Mouse (Mus musculus) neural tube, embryonic 10.5 days (tissue): ENCODE data around the gene Ube4b.

Experiments used
- DNase-seq: peaks from one replicate; pipeline ENCODE4 v3.0.0-alpha.2; 2017; ENCODE audit warnings: low spot score; ENCODE audit errors: extremely low spot score

Gene Ube4b

DNA sequence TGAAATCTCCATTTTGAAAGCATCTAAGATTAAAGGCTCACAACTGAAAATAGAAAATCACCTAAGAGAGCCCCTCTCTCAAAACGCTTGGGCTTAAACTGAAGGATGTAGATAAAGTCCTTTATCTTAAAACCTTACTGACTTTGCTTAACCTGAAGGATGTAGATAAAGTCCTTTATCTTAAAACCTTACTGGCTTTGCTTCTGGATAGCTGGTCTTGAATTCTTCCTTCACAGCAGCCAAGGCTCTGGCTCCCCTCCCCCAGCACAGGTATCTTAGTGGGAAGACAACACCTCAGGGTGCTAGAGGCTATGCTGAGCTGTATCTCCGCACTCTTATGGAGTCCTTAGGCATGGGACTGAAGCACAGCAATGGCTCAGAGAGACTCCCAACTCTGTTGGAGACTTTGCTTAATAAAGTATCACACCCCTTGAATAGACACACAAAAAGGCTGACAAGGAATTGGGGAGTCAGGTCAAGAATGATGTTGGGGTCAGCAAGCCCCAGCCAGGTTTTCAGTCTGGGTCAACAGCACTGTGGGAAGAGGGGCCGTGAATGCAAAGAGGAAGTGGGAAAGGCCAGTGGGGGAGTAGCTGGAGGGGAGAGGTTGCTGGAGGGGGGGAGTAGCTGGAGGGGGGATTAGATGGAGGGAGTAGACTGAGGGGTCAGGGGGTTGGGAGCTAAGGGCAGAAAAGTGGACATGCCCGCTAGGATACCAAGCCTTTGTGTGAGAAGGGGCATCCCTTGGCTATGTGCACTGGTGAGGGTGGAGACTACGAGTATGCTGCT lies 86.9 kb downstream of the Ube4b start:
- DNase-seq = no peak

DNA sequence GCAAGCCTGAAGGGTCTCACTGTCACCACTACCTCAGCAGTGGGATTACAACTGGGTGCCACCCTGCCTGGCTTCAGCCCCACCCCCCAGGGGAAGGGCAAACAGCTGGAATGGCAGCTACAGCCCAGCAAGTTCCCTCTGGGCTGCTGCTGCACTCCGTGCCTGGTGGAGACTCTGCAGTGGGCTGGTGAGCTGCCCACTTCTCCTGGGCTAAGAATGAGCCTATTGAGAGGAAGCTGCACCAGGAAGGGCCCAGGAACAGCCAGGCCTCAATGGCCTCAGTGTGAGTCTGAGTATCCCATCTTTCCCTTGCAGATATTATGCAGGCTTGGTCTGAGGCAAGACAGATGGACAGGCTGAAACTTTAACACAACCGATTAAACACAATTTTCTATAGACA lies 88.4 kb downstream of the Ube4b start:
- DNase-seq = no peak

DNA sequence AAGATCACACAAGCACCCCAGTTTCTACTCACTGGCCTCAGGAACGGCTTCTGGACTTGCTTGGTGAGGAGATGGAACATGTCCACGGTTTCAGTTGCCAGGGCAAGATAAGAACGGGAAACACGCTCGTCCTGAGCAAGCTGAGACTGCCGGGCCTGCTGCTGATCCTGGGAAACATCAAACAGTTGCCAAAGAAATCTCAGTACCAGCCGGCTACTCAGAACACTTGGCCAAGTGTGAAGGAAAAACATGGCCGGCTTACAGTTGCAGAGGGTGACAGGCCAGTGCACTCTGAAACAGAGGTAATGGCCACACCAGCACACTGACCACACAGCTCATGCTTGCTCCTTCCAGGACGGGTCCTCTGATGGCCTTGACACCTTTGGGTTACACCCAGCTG lies 89.2 kb downstream of the Ube4b start:
- DNase-seq = no peak

DNA sequence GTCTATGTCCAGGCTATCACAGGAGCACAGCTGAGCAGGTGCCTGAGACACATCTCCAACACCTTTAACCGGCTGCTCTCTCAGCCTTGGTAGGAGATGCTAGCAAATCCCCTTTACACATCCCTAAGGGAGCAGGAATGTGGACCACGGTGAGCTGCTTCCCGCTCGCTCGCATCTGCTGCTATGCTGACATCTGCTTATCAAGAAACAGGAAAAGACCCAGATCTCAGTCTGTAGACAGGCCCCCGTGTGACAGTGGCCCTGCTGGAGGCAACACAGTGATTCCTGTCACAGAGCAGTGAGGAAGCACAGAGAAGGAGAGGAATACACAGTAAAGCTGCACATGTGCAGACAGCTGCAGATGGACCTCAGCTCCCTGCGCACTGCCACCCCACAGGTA lies 90.2 kb downstream of the Ube4b start:
- no peak for DNase-seq

DNA sequence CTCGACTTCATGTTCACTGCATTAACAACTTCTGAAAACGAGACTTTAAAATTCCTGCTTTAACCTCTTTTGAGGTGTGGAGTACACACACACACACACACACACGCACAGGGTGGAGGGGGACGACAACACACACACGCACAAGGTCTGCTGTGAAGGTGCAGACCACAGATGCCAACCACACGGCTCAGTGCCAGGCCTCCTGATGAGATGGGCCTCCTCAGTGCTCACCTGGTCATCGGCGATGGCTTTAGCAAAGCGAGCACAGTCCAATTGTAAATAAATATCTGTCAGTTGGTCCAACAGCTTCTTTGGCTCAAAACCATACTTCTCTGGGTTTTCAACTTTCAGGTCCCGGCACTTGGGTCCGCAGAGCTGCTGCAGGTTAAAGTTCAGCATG lies 91.7 kb downstream of the Ube4b start:
- no peak for DNase-seq

DNA sequence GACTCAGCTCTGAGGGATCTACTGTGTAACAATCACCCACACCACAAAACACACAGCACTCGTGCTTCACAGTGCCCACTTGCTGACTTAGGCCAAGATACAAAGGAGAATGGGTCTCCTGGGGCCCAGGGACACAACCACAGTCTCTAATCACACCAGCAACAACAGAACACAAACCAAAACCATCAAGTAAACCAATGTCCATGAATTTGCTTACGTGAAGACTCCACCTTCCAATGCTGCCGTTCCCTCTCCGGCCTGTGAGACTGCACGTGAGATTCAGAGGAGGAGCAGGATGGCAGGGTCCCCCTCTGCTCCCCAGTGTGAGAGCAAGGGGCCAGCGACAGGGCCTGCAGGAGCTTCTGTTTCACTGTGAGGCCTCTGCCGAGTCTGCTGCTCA lies 93.8 kb downstream of the Ube4b start:
- no peak for DNase-seq

DNA sequence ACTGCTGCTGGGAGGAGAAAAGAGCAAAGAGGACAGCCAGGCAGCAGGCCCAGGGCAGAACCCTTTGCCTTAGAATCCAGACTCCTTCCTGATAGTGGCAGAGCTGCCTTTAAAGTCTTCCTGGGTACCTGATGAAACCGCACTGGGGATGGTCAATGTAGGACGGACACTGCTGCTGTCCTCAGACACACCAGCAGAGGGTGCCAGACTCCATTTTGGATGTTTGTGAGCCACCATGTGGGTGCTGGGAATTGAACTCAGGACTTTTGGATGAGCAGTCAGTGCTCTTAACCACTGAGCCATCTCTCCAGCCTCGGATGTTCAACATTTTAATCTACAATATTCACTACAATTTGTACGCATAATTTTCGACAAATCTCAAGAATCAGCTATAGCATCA lies 96.1 kb downstream of the Ube4b start:
- DNase-seq = no peak

DNA sequence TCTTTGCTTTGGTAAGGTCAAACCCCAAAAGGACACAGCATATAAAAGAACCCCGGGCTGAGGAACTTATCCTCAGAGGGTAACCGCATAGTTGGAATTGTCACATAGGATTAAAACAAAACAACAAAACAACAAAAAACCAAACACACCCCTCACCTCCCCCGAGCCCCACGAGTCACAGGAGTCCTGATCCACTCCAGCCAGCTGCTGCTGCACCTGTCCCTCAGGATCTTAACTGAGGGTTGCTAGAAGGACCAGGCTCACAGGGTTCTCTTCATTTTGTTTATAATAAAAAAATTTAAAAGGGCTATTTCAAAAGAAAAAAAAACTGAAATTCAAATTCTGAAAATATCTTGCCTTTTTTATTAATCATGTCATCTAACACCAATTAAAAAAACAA lies 97.8 kb downstream of the Ube4b start:
- DNase-seq = no peak

DNA sequence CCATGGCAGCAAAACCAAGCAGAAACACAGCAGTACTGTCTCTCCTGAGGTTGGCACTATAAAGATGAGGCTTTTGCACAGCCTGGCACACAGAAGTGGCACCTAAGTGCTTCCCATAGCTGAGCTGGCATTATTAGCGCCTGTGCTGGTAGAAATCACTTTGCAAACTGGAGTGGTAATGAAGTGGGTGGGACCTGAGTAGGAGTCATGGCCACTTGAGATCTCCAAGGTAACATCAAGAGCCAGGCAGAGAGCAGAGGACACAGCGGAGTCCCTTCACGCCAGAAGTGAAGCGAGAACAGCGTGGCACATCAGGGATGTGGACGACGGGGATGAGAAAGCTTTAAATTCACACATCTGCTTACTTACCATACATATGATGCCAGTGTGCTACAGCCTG lies 99.3 kb downstream of the Ube4b start:
- no peak for DNase-seq

DNA sequence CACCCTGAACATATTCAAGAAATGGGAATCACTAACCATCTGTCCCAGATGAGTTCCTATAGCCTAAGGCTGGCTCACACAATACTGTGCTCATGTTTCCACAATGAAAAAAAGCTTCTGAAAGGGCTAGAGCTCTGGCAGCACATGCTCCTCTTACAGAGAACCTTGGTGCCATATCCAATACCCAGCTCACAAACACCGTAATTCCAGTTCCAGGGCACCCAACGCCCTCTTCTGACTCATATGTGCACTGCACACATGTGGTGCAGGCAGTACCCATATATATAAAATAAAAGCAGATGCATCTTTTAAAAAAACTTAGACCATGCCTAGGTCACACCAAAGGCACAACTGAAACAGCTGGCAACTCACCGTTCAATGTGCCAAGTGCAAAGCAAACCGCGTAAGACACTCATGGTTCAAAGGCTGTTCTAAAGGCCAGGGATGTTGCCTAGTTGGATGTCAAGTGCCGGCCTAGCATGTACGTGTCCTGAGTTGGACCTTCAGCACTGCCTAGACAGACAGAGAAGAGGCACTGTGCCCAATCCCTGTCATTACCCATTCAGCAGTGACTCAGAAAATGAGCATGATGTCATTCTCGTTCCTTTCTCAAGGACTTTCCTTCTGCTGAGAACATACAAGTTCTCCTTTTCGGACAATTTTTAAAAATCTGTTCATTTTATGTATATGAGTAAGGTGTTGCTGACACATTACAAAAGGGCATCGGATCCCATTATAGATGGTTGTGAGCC lies 101.0 kb downstream of the Ube4b start:
- no peak for DNase-seq

DNA sequence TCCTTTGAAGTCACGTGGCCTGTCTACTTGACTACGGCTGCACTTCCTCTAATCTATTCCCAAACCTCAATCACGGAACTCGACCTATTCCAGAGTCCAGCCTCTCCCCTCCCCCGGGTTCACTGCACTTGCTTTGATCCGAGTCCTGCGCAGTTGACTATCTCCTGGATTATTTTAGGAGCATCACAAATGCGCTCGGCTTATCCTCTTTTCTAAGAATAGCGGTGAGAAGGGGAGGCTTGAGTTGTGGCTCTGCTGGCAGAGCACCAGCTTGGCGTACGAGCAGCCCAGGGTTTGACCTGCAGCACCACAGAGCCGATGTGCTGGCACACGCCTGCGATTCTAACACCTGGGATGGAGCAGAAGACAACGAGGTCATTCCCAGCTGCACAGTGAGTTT lies 102.8 kb downstream of the Ube4b start:
- no peak for DNase-seq

DNA sequence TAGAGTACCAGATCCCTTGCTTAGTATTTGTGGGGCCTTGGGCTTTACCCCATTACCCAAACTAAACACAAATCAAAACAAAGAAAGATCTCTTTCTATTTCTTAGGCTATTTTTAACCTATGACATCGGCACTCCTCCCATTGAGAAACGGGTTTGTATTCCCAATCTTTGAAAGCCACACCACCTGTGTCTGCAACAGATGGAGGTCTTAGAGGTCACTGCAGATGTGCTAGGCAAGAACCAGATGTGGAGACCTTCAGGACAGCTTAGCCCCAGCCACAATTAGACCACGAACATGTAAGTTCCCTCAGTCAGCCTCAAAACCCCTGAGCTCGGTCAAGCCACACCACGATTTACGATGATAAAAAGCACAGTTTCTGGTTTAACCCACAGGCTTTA lies 103.8 kb downstream of the Ube4b start:
- DNase-seq = no peak

DNA sequence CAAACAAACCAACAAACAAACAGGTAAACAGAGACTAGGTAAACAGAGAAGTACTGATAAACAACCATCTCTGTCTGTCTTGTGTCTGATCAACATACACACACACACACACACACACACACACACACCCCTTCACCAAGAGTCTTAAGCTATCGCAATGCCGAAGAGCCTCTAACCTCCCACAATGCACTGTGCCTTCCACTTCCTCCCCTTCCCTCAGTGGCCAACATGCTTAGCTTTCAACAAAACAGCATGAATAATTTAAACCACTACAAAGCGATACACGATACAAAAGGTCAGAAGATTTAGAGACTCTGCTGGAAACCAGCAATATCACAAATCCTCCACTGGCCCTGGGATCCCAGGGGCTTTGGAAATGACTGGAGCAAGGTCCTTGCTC lies 104.3 kb downstream of the Ube4b start:
- no peak for DNase-seq

DNA sequence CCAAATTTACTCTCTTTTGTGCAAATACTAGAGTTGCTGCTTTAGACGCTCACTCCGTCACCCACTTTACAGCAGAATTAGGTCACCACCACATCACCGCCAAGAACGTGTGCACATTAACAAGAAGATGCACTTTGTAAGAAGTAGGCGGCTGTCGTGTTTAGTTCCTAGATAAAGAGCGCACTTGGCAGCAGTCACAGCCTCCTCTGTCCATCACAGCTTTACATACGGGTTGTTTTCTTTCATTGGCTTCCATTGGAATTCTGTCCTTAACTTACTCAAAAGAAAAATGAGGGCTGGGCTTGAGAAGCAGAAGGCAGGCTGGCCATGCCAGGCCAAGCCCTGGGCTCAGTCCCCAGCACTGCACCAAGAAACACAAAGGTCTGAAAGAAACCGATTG lies 107.5 kb downstream of the Ube4b start:
- no peak for DNase-seq

DNA sequence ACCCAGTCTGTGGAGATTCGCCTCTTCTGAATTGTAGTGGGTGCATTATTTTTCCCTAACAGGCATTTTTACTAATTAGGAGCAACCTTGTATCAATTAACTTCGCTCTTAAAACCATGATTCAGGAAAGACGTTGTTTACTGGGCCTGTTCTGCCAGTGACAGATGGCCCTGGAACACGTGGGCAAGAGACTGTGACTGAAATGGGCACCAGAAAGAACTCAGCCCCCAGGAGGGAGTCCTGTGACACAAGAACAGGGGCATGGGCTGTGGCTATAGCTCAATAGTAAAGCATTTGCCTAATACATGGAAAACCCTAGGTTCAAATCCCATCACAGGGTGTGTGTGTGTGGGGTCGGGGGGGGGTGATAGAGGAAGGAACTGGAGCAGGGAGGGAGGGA lies 109.2 kb downstream of the Ube4b start:
- no peak for DNase-seq

DNA sequence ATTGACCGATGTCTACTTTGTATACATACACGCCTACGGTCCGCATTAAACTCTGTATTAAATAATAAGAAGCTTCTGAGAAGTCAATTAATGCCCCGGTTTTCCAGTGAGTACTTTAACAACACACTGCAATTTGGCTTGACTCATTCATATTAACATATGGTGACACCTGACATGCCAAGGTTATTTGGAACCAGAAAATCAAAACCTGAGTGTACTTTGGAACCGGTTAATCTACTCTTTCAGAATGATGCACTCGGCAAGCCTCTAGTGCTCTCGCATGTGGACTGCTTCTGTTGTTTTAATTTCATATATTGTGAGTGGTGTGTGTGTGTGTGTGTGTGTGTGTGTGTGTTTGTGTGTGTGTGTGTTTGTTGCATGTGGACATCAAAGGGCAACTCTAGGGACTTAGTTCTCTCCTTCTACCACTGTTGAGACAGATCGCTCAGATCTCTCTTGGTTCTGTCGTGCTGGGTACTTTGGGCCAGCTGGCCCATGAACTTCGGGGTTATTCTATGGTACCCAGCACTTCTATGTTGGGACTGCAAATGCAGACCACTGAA lies 112.2 kb downstream of the Ube4b start:
- DNase-seq = no peak

DNA sequence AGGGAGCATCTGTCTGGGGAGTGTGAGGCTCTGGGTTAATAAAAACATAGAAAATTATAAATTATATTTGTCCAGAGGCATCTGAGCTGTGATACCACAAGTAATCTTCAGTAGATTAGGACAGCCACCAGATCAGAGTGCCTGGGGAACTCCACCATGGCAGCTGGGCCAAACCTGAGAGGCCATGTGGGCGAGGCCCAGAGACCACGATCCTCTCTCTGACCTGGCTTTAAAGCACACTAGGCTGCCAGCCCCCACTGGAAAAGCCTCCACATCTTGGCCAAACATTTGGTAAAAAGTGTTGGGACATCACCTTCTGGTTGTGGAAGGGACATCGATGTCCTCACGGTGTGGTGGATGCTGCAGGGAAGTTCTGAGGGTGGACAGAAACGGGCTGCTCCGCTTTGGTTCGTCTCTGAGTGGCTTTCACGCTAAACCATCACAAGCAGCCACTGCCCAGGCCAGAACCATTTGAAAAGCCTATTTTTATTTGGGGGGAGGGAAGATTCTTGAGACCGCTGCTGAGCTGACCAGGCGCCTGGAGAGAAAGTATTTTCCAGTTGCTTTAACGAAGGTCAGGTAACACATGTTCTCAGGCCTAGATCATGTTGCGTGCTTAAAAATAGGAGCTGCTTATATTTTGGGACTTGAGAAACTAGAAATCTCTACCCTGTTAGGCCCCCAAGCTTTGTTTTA lies 112.8 kb downstream of the Ube4b start:
- no peak for DNase-seq

DNA sequence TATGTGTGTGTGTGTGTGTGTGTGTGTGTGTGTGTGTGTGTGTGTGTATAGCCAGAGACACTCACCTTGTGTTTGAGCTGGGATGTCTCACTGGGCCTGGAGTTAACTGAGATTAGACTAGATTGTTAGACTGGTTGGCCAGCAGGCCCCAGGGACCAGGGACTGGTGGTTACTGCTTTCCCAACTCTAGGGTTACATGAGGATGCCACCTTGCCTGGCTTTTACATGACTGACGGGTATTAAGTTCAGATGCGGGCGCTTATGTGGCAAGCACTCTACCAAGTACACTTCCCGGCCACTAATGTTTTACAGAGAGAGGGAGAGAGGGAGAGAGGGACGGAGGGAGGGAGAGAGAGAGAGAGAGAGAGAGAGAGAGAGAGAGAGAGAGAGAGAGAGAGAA lies 114.6 kb downstream of the Ube4b start:
- no peak for DNase-seq

DNA sequence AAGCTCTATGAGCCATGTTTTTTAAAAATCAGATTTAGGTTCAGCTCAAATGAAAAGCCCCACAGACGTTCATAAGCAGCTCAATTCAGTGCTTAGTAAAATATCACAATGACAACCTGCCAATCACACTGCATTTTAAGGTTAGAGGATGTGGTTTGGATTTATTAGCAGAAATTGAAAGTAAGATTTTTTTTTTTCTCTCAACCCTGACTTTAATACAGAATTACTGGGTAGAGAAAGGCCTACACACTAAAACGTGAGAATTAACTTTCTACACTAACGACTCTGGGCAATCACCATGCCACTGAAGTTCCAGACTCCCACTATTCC lies 118.1 kb downstream of the Ube4b start:
- DNase-seq = no peak

DNA sequence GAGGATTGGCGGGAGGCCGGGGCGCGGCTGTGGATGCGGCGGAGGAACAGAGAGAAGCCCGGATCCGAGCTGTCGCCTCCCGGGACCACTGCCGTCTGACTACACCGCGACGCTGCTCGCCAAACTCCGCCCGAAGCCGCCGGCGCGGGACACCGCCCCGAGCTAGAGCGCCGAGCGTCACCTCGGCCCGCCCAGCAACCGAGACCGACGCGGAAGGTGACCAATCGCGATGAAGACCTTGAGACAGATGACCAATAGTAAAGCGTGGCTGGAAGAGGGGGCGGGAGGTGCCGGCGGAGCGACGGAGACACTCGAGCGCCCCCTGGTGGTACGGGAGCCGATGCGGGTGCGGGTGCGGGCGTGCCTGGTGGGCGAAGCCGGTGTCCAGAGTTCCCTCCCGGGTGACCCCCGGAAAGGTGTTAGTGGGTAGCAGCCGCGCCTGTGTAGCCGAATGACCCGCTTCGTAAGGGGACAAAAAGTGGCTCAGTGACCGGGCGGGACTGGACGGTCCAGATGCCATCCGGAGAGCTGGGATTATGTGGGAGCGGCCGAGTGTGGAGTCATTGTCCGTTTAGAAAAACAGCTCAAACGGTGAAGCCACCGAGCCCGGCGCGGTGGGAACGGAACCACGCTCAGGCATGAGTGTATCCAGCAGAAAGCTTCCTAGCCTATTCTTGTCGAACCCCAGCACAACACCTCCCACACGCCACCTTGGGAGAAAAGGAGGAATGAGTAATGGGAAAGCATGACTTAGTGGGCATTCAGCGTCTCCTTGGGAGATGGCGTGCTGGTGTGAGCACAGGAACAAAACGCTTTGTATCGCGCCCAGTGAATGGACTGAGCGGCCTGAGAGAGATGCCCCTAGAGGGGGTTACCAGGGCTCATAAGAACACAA lies 118.7 kb downstream of the Ube4b start, which contains the start of gene Kif1b:
Gene Kif1b, minus strand, starts transcription at position 98 of the 895 bp plus-strand sequence.
- peak; percentile 100 for DNase-seq
